Mouse (Mus musculus) megakaryocyte, embryonic 14.5 days (primary cell): ENCODE measurements at regions not wholly inside any gene's neighbourhood (a gene's known extent, or its start where the extent isn't known, plus 50 kb on each side); places are given as distances from the start of the nearest gene placed in this dataset.

Experiments
- FLI1 ChIP-seq: IDR thresholded peaks from 2 replicates; pipeline ENCODE4 v1.6.1; 2012; ENCODE audit warnings: low read length, inconsistent platforms, mixed read lengths
- GATA1 ChIP-seq: IDR thresholded peaks from 3 replicates; pipeline ENCODE4 v1.6.1; 2012; ENCODE audit warnings: mixed read lengths, low read length, inconsistent platforms, borderline replicate concordance

- no peak for TF ChIP-seq GATA1
- no peak for TF ChIP-seq FLI1
Measured at GRCm38 (mm10) chr7:116893846-116894245, 389.7 kb downstream of the Nucb2 start.
